Mouse (Mus musculus): ENCODE results near the gene Aldh1a7.
"Not testable (repeated sequence)": the region's sequence is repeated elsewhere in the genome, so short reads cannot be mapped to it uniquely, and the experiment has no call there.

The Aldh1a7 gene

GRCm38 (mm10) chr19:20727381-20727780 lies at the start of gene Aldh1a7:
TSS of gene Aldh1a7 (minus strand) at chr19:20727562.
- no peak for DNase-seq (ENCODE audit: low spot score in 2 of 2)

DNA sequence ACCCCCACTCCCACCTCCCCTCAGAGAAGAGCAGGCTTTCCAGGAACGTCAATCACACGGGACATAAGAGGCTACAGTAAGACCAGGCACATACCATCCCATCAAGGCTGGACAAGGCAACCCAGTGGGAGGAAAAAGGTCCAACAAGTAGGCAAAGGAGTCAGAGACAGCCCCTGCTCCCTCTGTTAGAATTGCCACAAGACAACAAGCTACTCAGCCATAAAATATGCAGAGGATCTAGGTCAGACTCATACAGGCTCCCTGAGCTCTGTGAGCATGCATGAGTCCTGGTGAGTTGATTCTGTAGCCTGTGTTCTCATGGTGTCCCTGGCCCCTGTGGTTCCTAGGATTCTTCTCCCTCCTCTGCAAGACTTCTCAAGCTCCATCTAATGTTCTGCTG lies 48.3 kb upstream of the Aldh1a7 start:
- DNase-seq (ENCODE audit: low spot score in 2 of 2): no peak

DNA sequence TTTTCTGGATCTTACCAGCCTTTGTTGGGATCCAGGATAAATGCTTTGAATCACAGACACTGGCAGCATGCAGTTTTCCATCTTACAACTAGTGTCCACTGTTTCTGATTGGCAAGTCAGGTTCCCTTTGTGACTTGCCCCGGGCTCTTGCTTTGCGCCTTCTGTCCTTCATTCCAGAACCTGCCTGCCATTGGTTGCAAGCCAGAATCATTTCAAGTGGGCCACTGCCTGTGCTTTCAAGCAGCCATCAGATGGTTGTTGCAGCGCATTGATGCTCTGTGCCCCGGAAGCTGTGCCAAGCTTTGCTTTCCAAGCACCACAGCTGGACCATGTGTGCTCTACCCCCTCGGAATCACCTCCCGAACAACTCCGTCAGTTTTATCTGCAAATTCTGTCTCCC lies 46.6 kb upstream of the Aldh1a7 start:
- DNase-seq (ENCODE audit: low spot score in 2 of 2): no peak

DNA sequence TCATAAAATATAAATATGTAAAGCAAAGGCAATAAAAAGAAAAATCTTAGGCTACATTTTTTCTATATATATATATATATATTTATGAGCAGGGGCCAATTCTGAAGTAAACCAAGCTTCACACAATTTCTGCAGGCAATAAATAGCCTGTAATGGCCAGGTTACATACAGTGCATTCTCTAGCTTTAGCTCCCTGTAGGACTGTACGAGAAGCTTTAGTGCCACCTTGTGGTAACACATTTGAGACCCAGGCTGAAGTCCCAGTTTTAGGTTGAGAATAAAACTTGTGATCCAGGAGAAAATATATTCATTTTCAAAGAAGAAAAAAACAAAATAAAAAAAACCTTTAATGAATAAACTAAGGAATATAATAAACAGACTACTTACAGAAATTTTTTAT lies 36.9 kb upstream of the Aldh1a7 start:
- DNase-seq (ENCODE audit: low spot score in 2 of 2): peak; percentile 39 to 44

GRCm38 (mm10) chr19:20761675-20762426 lies 34.5 kb upstream of the Aldh1a7 start:
- no peak for DNase-seq (ENCODE audit: low spot score in 2 of 2)

DNA sequence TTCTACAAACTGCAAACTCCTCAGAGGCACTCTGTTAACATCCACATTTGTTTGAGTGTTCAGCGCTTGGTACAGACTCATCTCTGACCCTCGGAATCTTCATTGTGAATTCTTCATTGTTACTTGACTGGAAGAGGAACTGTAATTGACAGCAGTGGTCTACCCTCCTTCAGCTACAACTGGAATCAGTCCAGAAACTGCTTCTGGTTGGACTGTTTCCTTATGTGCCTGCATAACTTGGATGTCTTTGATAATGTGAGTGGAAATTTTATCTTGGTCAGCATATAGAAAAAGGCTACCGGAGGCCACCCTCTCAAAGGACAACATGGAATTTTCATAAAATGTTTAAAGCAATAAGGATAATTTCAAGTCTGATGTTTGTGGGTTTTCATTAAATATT lies 33.8 kb upstream of the Aldh1a7 start:
- DNase-seq (ENCODE audit: low spot score in 2 of 2): no peak

DNA sequence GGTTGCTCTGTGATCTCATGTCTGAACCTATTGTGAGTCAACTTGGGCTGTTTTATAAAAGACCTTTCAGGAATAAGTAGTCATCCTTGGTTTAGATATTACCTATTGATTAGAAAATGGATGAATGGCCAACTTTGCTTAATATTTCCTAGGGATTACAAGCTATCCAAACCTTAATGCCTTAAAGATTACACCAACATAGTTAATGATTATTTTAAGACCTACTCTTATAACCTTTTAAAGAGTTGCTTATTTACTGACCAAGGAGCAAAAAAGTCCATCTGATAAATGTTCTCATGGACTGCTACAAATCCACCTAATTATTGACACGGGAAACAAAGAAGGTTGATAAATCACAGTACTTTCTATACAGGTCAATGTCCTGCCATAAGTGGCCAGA lies 17.3 kb upstream of the Aldh1a7 start:
- DNase-seq (ENCODE audit: low spot score in 2 of 2): no peak

- no peak for DNase-seq (ENCODE audit: low spot score in 2 of 2)
These were observed 916 bp upstream of the Aldh1a7 start for GRCm38 (mm10) chr19:20728278-20728677.

DNA sequence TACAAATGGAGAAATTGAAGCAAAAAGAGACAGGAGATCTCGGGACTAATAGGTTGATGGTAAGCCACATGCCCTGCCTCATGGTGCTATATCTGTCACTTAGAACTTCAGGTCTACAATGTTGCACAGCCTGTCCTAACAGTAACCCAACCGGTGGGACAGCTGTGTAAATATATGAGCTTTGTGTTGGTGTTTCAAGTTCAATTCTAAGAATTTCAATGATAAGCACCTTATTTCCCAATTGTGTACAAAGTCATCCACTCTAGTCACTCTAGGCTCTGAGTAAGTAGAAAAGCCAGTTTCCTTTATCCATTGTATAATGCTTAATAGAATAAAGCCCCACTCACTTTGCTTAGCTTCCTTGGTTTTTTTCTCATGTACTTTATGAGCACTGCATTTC lies 4.4 kb downstream of the Aldh1a7 start:
- DNase-seq (ENCODE audit: low spot score in 2 of 2): no peak

- no peak for DNase-seq (ENCODE audit: low spot score in 2 of 2)
These were observed 7.1 kb downstream of the Aldh1a7 start for GRCm38 (mm10) chr19:20720298-20720697.

DNA sequence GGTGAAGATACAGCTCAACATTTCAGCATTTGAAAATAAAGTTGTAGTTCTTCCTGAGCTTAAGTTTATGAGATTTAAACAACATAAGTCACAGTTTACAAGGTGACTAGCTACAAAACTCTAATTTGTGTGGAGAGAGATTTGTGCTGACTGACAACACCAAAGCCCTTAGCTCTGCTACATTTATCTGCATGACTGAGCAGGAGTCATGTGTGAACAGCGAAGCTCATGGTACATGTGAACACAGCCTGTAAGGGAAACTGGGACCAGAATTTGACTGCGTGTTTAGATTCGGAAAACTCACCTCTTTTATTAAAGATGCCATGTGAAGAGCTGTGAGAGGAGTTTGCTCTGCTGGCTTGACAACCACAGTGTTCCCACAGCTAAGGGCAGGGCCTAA lies 11.7 kb downstream of the Aldh1a7 start:
- no peak for DNase-seq (ENCODE audit: low spot score in 2 of 2)

GRCm38 (mm10) chr19:20715093-20715492 lies 12.3 kb downstream of the Aldh1a7 start:
- DNase-seq (ENCODE audit: low spot score in 2 of 2): no peak

DNA sequence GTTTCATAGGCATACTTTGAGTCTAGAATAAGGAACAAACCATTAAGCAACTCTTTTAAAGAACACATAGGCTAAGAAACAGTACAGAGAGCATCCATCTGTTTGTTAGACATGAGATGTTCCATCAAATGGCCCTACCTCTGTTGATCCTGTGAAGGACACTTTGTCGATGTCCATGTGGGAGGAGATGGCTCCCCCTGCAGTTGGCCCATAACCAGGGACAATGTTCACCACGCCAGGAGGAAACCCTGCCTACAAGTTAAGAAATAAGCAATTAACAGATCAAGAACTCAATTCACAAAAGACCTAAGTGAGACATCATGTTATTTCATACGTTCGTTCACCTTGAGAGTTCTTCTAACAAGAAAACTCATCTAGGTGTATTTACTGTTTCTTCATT lies 12.8 kb downstream of the Aldh1a7 start:
- no peak for DNase-seq (ENCODE audit: low spot score in 2 of 2)

DNA sequence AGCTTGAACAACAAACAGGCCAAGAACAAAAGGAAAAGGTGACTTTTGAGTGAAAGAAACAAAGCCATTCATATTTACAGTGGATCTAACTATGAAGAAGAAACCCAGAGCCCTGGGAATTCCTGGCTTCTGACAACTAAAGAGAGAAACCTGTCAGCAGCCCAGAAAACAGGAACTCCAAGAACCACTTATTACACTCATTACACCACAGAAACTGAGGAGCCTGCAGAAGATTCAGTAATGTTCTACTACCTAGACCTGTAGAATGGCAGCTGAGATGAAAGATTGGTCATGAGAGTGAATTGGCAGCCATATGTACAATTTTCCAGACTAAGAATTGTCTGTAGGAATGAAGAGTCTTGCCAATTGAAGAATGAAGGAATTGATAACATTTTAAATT lies 20.2 kb downstream of the Aldh1a7 start:
- no peak for DNase-seq (ENCODE audit: low spot score in 2 of 2)

GRCm38 (mm10) chr19:20706747-20707146 lies 20.6 kb downstream of the Aldh1a7 start:
- DNase-seq (ENCODE audit: low spot score in 2 of 2): no peak

DNA sequence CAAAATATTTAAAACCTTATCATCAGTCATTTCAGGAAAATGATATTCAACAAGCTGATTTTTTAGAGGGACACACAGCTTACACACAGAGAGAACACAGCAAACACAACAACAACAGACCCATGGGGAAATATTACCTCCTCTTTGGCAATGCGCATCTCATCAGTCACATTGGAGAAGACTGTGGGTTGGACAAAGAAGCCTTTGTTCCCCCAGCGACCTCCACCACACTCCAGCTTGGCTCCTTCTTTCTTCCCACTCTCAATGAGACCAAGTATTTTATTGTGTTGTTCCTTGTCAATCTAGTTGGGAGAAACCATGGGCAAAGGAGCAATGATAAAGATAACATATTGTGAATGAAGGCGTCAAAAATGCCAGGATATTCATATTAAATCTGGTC lies 25.3 kb downstream of the Aldh1a7 start:
- no peak for DNase-seq (ENCODE audit: low spot score in 2 of 2)

GRCm38 (mm10) chr19:20677697-20678355 lies 49.5 kb downstream of the Aldh1a7 start:
- DNase-seq (ENCODE audit: low spot score in 2 of 2): no peak

DNA sequence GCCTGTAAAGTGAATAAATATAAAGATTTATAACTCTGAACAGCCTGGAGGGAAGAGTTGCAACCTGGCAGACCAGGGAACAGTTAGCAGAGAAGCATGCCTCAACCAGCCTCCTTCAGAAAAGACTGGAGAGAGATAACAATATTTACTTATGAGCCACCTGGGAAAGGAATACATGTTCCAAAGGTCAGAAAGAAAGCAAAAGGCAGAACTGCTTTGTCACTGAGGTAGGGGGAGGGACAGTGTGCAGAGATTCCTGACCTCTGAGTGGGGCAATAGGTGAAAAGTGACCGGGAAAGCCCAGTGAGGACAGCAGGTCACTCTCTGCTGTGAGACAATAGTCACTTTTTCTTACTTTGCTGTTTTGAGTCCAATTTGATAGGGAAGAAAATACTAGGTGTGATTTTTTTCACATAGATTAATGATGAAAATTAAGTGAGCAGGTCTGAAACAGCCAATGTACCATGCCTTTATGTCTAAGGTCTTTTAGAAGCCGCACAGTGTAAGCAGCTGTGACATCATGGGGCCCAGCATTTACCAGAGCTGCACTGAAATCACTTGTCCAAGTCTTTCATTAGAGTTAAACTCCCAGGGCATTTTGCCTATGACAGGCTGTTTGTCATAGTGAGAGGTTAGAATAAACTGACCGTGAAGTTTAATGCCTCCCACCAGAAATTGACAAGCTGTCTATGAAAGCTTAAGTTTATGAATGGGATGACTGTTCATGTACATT lies 73.1 kb downstream of the Aldh1a7 start:
- DNase-seq (ENCODE audit: low spot score in 2 of 2): no peak

DNA sequence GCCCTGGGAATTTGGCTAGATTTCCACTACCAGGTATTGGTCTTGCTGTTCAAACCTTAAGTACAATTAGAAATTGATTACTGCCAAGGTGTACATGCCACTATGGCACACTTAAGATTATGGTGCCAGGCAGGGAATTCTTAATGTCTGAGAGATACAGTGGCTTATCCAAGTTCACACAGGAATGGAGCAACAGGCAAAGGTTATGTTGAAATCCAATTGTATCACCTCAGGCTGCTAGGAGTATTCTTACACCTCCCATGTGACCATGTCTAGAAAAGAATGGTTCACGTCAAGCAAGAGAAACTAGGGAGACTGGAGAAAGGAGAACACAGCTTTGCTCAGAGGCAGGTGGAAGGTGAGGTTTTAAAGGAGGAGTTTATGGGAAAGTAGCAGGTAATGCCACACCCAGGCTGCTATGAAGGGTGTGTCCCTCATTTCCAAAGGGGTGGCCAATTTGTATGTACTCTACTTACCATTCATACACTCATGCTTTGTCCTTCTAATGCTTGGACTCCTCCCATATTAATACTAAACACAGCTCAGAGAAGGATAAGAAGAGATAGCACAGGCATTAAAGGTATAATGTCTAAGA lies 74.2 kb downstream of the Aldh1a7 start:
- DNase-seq (ENCODE audit: low spot score in 2 of 2): no peak

DNA sequence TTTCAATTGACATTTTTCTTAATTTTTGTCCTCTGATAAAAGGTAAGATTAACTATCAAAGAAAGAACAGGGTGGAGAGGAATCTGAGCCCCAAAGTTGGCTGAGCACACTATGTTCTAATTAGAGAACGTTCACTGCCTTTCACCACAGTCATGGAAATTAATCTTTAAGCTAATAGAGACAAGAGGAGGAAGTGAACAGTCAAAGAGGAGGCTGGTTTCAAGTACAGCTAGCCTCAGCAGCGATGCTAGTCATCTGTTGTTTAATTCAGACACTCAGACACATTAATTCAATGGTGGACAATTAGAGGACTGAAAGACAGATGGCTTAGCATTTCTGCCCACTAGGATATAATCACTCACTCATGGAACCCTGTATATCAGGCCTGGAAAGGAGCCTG lies 77.4 kb downstream of the Aldh1a7 start:
- DNase-seq (ENCODE audit: low spot score in 2 of 2): no peak

GRCm38 (mm10) chr19:20647496-20647895 lies 79.9 kb downstream of the Aldh1a7 start:
- not testable (repeated sequence) for DNase-seq (ENCODE audit: low spot score in 2 of 2)

DNA sequence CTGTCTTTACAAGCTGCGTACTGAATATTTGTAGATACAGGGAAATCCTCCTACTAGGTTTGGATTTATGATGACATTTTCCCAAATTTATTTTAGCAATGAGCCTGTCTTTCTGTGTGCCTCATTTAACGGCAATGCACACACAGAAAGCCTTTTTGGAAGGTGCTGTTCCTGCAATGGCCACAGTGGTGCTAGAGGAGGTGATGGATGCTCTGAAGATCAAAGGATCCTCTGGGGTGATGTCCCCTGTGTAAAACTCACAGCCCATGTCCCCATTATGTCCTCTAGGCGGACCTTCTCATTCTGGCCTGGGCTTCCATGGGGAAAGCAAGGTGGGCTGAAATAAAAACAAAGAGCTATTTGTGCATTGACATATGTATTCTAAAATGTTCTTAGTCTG lies 83.0 kb downstream of the Aldh1a7 start:
- no peak for DNase-seq (ENCODE audit: low spot score in 2 of 2)

Data from right cerebral cortex, adult 2 months (tissue).